Mouse (Mus musculus): ENCODE results near the gene Cxcl10. TPM values are rescaled to one million over a fixed set of nuclear protein-coding genes. Genes with fewer than 3 reads are reported as not detected.

Cxcl10 gene
- polyA plus RNA-seq, 1 experiment from 2014 or later, result 0.16 TPM

DNA sequence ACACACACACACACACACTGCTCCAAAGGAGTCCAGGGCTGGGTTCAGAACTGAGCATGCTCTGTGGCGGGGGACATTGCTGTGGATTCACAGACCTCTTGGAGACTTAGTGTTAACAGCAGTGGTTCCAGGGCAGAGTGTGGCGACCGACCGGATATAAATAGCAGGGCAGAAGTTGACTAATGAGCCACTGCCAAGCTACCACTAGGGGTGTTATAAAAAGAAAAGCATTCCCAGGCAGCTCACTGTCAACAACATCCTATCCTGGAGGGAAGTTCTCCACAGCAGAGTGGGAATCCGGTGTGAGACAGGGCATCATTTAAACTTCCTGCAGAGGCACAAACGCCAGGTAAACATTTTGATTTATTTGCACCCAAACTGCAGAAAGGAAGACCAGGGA is 38.0 kb upstream of the Cxcl10 start:
- Histone ChIP-seq H3K9me3 (replicated peaks; ENCODE audit: control insufficient read depth, low read length, poor library complexity, severe bottlenecking) (no peaks in the 10 kb centered on the region), H3K36me3 (ENCODE audit: control insufficient read depth, insufficient read depth, low read length) (no peaks in the 10 kb centered on the region), H3K4me1 (ENCODE audit: control insufficient read depth, insufficient read depth, low read length) (no peaks in the 10 kb centered on the region), H3K27me3 (ENCODE audit: control insufficient read depth, insufficient read depth, low read depth, low read length) (peaks cover 1% of the 10 kb centered on the region), H3K4me3 (ENCODE audit: low read depth, low read length) (no peak overlapping the region), H3K4me2 (ENCODE audit: low read length) (no peak overlapping the region), H3K27ac (ENCODE audit: low read length) (no peak overlapping the region), H3K9ac (ENCODE audit: low read depth, low read length) (no peak overlapping the region)
- 52% methylated on average over 6 of the region's 6 CpGs for WGBS
- no peak for ATAC-seq

- no peak overlapping the region for H3K9ac ChIP-seq (ENCODE audit: low read depth, low read length)
These were observed 37.4 kb upstream of the Cxcl10 start for GRCm38 (mm10) chr5:92386102-92386501.

GRCm38 (mm10) chr5:92384855-92385254 is 36.2 kb upstream of the Cxcl10 start:
- Histone ChIP-seq H3K9me3 (replicated peaks; ENCODE audit: control insufficient read depth, low read length, poor library complexity, severe bottlenecking) (no peaks in the 10 kb centered on the region), H3K36me3 (ENCODE audit: control insufficient read depth, insufficient read depth, low read length) (no peaks in the 10 kb centered on the region), H3K27ac (ENCODE audit: low read length) (no peak overlapping the region), H3K27me3 (ENCODE audit: control insufficient read depth, insufficient read depth, low read depth, low read length) (no peaks in the 10 kb centered on the region; the same call in 1 of the 2 replicates), H3K4me2 (ENCODE audit: low read length) (no peak overlapping the region), H3K4me3 (ENCODE audit: low read depth, low read length) (no peak overlapping the region), H3K4me1 (ENCODE audit: control insufficient read depth, insufficient read depth, low read length) (no peaks in the 10 kb centered on the region), H3K9ac (ENCODE audit: low read depth, low read length) (no peak overlapping the region)
- WGBS, result 42% methylated on average over 7 of the region's 7 CpGs
- ATAC-seq, result no peak

More at GRCm38 (mm10) chr5:92386102-92386501, 37.4 kb upstream of the Cxcl10 start:
- no peaks in the 10 kb centered on the region for H3K4me1 ChIP-seq (ENCODE audit: control insufficient read depth, insufficient read depth, low read length)
- no peak overlapping the region for H3K27ac ChIP-seq (ENCODE audit: low read length)
- WGBS, result 88% methylated on average over 5 of the region's 5 CpGs
- H3K4me2 ChIP-seq (ENCODE audit: low read length), result no peak overlapping the region
- H3K9me3 ChIP-seq (replicated peaks; ENCODE audit: control insufficient read depth, low read length, poor library complexity, severe bottlenecking), result no peaks in the 10 kb centered on the region
- no peaks in the 10 kb centered on the region; the same call in none of the 2 replicates for H3K27me3 ChIP-seq (ENCODE audit: control insufficient read depth, insufficient read depth, low read depth, low read length)
- no peaks in the 10 kb centered on the region for H3K36me3 ChIP-seq (ENCODE audit: control insufficient read depth, insufficient read depth, low read length)
- no peak for ATAC-seq
- H3K4me3 ChIP-seq (ENCODE audit: low read depth, low read length), result no peak overlapping the region

DNA sequence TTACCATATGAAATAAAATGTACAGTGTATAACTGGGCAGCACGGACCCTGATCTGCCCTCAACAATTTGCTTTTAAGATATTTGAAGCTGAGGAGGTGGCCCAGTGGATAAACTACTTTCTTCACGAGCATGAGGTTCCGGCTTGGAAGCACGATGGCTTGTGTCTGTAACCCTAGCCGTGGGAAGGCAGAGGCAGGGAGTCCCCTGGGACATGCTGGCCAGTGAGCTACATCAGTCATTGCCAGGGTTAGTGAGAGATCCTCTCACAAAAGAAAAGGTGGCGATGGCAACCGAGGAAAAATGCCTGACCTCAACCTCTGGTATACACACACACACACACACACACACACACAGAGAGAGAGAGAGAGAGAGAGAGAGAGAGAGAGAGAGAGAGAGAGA is 35.1 kb upstream of the Cxcl10 start:
- ATAC-seq, result no peak
- Histone ChIP-seq H3K36me3 (ENCODE audit: control insufficient read depth, insufficient read depth, low read length) (no peaks in the 10 kb centered on the region), H3K4me3 (ENCODE audit: low read depth, low read length) (no peak overlapping the region), H3K4me1 (ENCODE audit: control insufficient read depth, insufficient read depth, low read length) (no peaks in the 10 kb centered on the region), H3K9ac (ENCODE audit: low read depth, low read length) (no peak overlapping the region), H3K27ac (ENCODE audit: low read length) (no peak overlapping the region), H3K4me2 (ENCODE audit: low read length) (no peak overlapping the region), H3K27me3 (ENCODE audit: control insufficient read depth, insufficient read depth, low read depth, low read length) (no peaks in the 10 kb centered on the region), H3K9me3 (replicated peaks; ENCODE audit: control insufficient read depth, low read length, poor library complexity, severe bottlenecking) (no peaks in the 10 kb centered on the region)
- WGBS, result 48% methylated on average over 7 of the region's 7 CpGs

GRCm38 (mm10) chr5:92382349-92382679 is 33.6 kb upstream of the Cxcl10 start:
- no peak for ATAC-seq
- Histone ChIP-seq H3K36me3 (ENCODE audit: control insufficient read depth, insufficient read depth, low read length) (no peaks in the 10 kb centered on the region), H3K4me1 (ENCODE audit: control insufficient read depth, insufficient read depth, low read length) (no peaks in the 10 kb centered on the region), H3K4me2 (ENCODE audit: low read length) (no peak overlapping the region), H3K27ac (ENCODE audit: low read length) (no peak overlapping the region), H3K9me3 (replicated peaks; ENCODE audit: control insufficient read depth, low read length, poor library complexity, severe bottlenecking) (no peaks in the 10 kb centered on the region), H3K4me3 (ENCODE audit: low read depth, low read length) (no peak overlapping the region), H3K9ac (ENCODE audit: low read depth, low read length) (no peak overlapping the region), H3K27me3 (ENCODE audit: control insufficient read depth, insufficient read depth, low read depth, low read length) (no peaks in the 10 kb centered on the region)
- 66% methylated on average over 9 of the region's 9 CpGs for WGBS

- H3K4me2 ChIP-seq (ENCODE audit: low read length), result no peak overlapping the region
- ATAC-seq, result peak; percentile 87
- no peak overlapping the region for H3K9ac ChIP-seq (ENCODE audit: low read depth, low read length)
- H3K36me3 ChIP-seq (ENCODE audit: control insufficient read depth, insufficient read depth, low read length), result no peaks in the 10 kb centered on the region
- no peaks in the 10 kb centered on the region for H3K27me3 ChIP-seq (ENCODE audit: control insufficient read depth, insufficient read depth, low read depth, low read length)
- WGBS, result 41% methylated on average over 12 of the region's 12 CpGs
- no peak overlapping the region for H3K27ac ChIP-seq (ENCODE audit: low read length)
- no peaks in the 10 kb centered on the region for H3K9me3 ChIP-seq (replicated peaks; ENCODE audit: control insufficient read depth, low read length, poor library complexity, severe bottlenecking)
- H3K4me3 ChIP-seq (ENCODE audit: low read depth, low read length), result no peak overlapping the region
- H3K4me1 ChIP-seq (ENCODE audit: control insufficient read depth, insufficient read depth, low read length), result no peaks in the 10 kb centered on the region
These were observed 33.1 kb upstream of the Cxcl10 start for GRCm38 (mm10) chr5:92381550-92382348.

DNA sequence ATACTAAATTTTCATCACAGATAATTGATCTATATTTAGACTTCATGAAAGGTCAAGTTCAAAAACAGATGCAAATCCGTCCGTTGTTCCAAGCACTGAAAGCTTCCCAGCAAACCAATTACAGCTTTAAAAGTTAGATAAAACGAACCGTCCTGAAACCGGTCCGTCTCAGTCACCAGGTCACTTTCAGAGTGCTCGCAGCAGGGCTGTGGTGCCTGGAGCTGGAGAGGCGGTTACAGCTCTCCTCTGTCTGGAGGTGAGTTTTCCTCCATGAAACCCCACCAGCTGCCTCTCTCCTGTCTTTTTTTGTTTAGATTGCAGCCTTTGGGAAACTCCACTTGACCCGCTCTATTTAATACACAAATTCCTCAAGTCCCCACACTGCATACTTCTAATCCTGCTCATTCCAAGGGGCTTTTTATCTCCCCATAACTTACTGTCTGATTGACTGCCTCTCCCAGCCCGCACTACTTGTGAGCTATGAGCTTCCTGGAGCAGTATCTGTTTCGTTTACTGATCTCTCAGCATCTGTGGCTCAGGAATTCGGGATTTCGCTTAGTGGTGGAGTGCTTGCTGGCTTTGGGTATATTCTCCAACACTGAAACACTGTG is 28.2 kb upstream of the Cxcl10 start:
- H3K27ac ChIP-seq (ENCODE audit: low read length), result no peak overlapping the region
- H3K36me3 ChIP-seq (ENCODE audit: control insufficient read depth, insufficient read depth, low read length), result no peaks in the 10 kb centered on the region
- H3K4me1 ChIP-seq (ENCODE audit: control insufficient read depth, insufficient read depth, low read length), result no peaks in the 10 kb centered on the region
- H3K4me2 ChIP-seq (ENCODE audit: low read length), result no peak overlapping the region
- WGBS, result 33% methylated on average over 13 of the region's 13 CpGs
- no peaks in the 10 kb centered on the region for H3K27me3 ChIP-seq (ENCODE audit: control insufficient read depth, insufficient read depth, low read depth, low read length)
- no peak for ATAC-seq
- H3K9me3 ChIP-seq (replicated peaks; ENCODE audit: control insufficient read depth, low read length, poor library complexity, severe bottlenecking), result no peaks in the 10 kb centered on the region
- H3K4me3 ChIP-seq (ENCODE audit: low read depth, low read length), result no peak overlapping the region
- no peak overlapping the region for H3K9ac ChIP-seq (ENCODE audit: low read depth, low read length)

DNA sequence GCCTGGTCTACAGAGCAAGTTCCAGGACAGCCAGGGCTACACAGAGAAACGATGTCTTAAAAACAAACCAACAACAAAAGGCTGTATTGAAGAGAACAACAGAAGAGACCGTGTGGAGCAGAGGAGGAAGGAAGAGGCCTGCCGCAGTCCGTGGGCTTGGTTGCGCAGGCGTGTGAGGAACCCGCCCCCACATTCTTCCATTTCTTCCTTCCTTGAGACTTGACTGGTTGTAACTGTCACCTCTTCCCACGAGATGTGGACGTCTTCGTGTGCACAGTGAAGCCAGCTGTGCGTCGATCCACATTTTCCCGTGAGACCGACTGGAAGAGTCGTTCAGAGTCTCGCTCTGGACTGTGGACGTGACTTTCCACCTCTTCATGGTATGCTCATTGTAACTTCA is 26.7 kb upstream of the Cxcl10 start:
- no peak overlapping the region for H3K9ac ChIP-seq (ENCODE audit: low read depth, low read length)
- H3K27ac ChIP-seq (ENCODE audit: low read length), result no peak overlapping the region
- no peak overlapping the region for H3K4me3 ChIP-seq (ENCODE audit: low read depth, low read length)
- H3K27me3 ChIP-seq (ENCODE audit: control insufficient read depth, insufficient read depth, low read depth, low read length), result no peaks in the 10 kb centered on the region
- H3K9me3 ChIP-seq (replicated peaks; ENCODE audit: control insufficient read depth, low read length, poor library complexity, severe bottlenecking), result no peaks in the 10 kb centered on the region
- WGBS, result 85% methylated on average over 17 of the region's 17 CpGs
- no peak overlapping the region for H3K4me2 ChIP-seq (ENCODE audit: low read length)
- H3K4me1 ChIP-seq (ENCODE audit: control insufficient read depth, insufficient read depth, low read length), result no peaks in the 10 kb centered on the region
- H3K36me3 ChIP-seq (ENCODE audit: control insufficient read depth, insufficient read depth, low read length), result no peaks in the 10 kb centered on the region
- no peak for ATAC-seq

- 76% methylated on average over 6 of the region's 6 CpGs for WGBS
- Histone ChIP-seq H3K4me2 (ENCODE audit: low read length) (no peak overlapping the region), H3K27me3 (ENCODE audit: control insufficient read depth, insufficient read depth, low read depth, low read length) (no peaks in the 10 kb centered on the region)
These were observed 26.0 kb upstream of the Cxcl10 start for GRCm38 (mm10) chr5:92374721-92375142.

More at GRCm38 (mm10) chr5:92374721-92375142, 26.0 kb upstream of the Cxcl10 start:
- no peak overlapping the region for H3K9ac ChIP-seq (ENCODE audit: low read depth, low read length)
- no peak overlapping the region for H3K27ac ChIP-seq (ENCODE audit: low read length)
- no peaks in the 10 kb centered on the region for H3K36me3 ChIP-seq (ENCODE audit: control insufficient read depth, insufficient read depth, low read length)
- no peak for ATAC-seq
- H3K4me3 ChIP-seq (ENCODE audit: low read depth, low read length), result no peak overlapping the region
- no peaks in the 10 kb centered on the region for H3K4me1 ChIP-seq (ENCODE audit: control insufficient read depth, insufficient read depth, low read length)
- H3K9me3 ChIP-seq (replicated peaks; ENCODE audit: control insufficient read depth, low read length, poor library complexity, severe bottlenecking), result no peaks in the 10 kb centered on the region

Measured in midbrain, embryonic 16.5 days (tissue).